Mouse (Mus musculus) frontal cortex, postnatal 10 days (tissue): Measurements from ENCODE around the gene LTO1.
A peak's percentile ranks its signal among the peaks of the same experiment; 100 is the strongest.

ENCODE experiments used
- DNase-seq, 2 experiments: peaks; one replicate each; pipeline ENCODE4 v3.0.0; 2022; ENCODE audit warnings: low spot score in 2 of 2, mixed read lengths in 1 of 2

Gene LTO1

GRCm38 (mm10) chr7:144939344-144940002, 24.6 kb downstream of the LTO1 start, which contains the start of gene Ccnd1:
Gene Ccnd1 (minus strand): TSS chr7:144939925.
- DNase-seq, result peak in 1 of 2 experiments; percentile 70

GRCm38 (mm10) chr7:144940003-144940571, 25.2 kb downstream of the LTO1 start:
- no peak for DNase-seq

DNA sequence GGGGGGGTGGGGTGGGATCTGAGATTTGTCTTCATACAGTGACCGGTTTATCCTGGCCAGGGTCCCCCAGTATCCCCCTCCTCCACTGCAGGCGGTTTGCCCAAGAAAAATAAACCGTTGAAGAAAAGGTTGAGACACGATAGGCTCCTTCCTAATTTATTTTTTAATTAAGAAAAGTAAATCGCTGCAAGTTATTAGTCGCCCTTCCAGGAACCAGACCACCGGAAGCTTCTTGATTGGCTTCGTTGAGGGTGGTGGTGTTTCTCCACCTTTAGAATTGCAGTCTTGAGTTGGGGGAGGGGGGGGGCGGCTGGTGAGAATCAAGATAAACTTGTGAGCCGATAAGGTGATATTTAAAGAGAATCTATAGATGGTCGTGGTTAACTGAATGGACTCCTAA, 25.7 kb downstream of the LTO1 start:
- DNase-seq, result no peak

- peak; percentile 82 to 83 for DNase-seq
Measured at GRCm38 (mm10) chr7:144941242-144941831, 26.4 kb downstream of the LTO1 start.

GRCm38 (mm10) chr7:144942071-144942743, 27.3 kb downstream of the LTO1 start:
- no peak for DNase-seq

DNA sequence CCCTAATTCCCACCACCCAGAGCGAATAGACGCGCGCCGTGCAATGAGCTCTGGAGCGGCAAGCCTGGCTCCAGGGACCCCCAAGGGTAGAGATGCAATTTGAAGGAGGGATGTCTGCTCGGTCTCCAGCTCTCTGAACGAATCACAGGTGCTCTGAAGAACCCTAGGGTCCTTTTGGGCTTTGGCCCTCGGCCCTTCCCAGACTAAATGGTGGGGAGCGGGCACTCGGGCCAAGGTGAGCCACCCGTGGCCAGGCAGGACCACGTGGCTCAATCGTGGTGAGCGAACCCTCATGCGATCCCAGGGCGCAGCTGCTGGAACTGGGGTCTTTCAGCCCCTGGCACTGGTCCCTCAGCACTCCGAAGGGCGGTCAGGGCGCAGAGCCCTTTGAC, 27.8 kb downstream of the LTO1 start:
- no peak for DNase-seq

DNA sequence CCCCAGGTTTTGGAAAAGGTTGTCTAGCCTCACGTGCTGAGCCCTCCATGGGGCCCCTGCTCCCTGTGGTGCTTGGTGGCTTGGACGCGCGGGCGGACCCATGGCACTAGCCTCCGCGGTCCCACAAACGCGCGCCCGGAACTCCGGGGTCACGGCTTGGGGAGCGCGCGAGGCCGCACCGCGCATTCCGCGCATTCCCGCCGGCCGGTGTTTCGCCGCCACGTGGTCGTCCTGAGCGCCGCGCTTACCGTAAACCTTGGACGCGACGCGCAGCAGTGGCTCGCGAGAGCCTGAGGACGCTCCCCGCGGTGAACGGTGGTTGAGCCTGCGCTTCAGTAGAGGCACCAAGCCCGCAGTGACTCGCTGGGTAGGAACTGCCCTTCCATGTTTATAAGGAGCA, 28.4 kb downstream of the LTO1 start:
- DNase-seq, result peak in 1 of 2 experiments; percentile 67

- no peak for DNase-seq
Measured at GRCm38 (mm10) chr7:144958509-144959395, 43.9 kb downstream of the LTO1 start.

DNA sequence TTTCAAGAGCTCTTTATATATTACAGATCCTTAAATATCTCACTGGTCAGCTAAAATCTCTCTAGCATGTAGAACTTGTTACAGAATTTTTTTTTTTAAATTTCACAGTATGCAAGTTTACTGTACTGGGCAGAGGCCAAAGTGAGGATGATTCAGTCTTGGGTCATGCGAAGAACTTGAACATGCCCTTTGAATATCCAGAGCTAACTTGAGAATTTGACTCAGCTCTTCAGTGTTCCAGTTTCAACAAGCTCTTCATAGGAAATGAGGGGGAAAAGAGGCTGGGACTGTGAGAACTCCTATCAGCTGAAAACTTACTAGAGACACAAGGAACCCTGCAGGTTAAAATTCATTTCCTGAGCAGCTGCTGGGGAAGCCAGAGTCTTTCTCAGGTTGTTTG, 49.0 kb downstream of the LTO1 start:
- no peak for DNase-seq

GRCm38 (mm10) chr7:144964316-144964715, 49.4 kb downstream of the LTO1 start:
- no peak for DNase-seq

DNA sequence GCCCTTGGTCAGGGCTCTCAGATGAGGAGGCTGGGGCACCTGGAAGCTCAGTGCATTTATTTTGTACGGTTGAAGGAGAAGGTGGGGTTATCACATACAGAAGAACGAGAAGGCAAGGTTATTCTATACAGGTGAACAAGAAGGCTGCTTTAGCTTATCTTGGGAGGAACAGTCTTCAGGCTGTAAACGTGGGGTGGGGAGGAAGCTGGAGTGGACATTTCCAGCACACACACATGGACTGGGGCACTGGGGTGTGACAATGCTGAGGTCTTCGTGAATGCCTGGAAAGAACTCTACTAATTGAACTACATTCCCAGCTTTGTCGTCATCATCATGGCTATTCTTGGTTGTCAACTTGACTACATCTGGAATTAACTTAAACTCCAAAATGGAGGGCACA, 51.0 kb downstream of the LTO1 start:
- no peak for DNase-seq

GRCm38 (mm10) chr7:144970997-144971768, 56.3 kb downstream of the LTO1 start:
- DNase-seq, result no peak

DNA sequence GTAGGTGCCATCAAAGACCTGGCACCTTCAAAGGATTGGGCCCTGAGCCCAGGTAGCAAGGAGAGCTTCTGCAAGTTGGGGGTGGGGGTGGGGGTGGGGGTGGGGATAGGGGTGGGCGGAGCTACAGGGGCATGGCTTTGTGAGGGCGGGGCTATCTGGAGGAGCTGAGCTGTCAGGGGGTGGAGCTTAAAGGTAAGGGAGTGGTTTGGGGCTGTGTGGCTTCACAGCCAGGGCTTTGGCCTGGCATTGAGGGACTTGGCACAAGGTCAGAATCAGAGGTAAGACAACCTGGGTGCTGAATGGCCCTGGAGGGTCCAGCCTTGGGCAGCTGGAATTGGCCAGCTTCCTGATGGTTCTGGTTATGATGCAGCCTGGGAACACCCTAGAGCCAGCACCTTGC, 56.9 kb downstream of the LTO1 start:
- no peak for DNase-seq

DNA sequence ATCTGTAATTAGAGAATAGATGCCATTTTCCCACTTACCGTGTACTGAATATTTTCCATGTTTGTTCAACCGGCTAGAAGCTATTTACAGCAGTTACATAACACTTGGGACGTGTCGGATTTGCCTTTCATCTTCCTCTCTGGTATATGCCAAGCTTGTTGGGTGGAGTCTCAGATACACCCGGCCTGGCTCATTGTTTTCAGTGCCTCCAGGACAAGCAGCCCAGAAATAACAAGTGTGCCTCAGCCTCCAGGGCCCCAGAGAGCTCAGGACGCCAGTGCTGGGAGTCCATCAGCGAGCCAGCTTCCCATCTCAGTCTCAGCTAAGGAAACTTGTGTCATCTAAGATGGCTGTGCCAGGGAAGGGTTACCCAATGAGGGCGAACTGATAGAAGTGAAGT, 58.6 kb downstream of the LTO1 start:
- no peak for DNase-seq

GRCm38 (mm10) chr7:144977121-144977520, 62.2 kb downstream of the LTO1 start:
- DNase-seq, result no peak

GRCm38 (mm10) chr7:144979814-144980213, 64.9 kb downstream of the LTO1 start:
- DNase-seq, result no peak
